Mouse (Mus musculus) CH12.LX (cell line): ENCODE data around the gene Cdyl2. TPM values are rescaled to one million over a fixed set of nuclear protein-coding genes. Genes with fewer than 3 reads are reported as not detected.

Experiments
- DNase-seq: peaks from one replicate; pipeline ENCODE4 v3.0.0-alpha.2; 2013; ENCODE audit errors: extremely low read depth
- H3K27ac ChIP-seq: 2 replicates; pipeline ENCODE4 v1.5.1; 2012; ENCODE audit warnings: low read depth, mild to moderate bottlenecking, control low read depth, moderate library complexity; ENCODE audit not compliant: insufficient read depth
- H3K27me3 ChIP-seq: replicated peaks from 2 replicates; pipeline ENCODE3; 2012; ENCODE audit warnings: inconsistent platforms
- H3K36me3 ChIP-seq, 2 experiments: replicated peaks in 1 of 2; 2 replicates each; pipeline versions ENCODE3 to v1.6.1; 2012; ENCODE audit warnings: inconsistent platforms in 1 of 2, low read length in 1 of 2, mild to moderate bottlenecking in 1 of 2, mixed read lengths in 1 of 2, moderate library complexity in 1 of 2; ENCODE audit not compliant: control insufficient read depth in 1 of 2, insufficient read depth in 1 of 2
- H3K4me1 ChIP-seq, 2 experiments: 2 replicates each; pipeline ENCODE4 v1.6.1; 2012; ENCODE audit warnings: inconsistent platforms in 1 of 2, moderate library complexity in 1 of 2; ENCODE audit not compliant: insufficient read depth in 2 of 2, control insufficient read depth in 1 of 2
- H3K4me2 ChIP-seq: 2 replicates; pipeline ENCODE4 v1.6.1; 2012; ENCODE audit warnings: low read depth, mild to moderate bottlenecking, control low read depth; ENCODE audit not compliant: poor library complexity, insufficient read depth, severe bottlenecking
- H3K4me3 ChIP-seq, 3 experiments: fragments of 150-350 bp in 1 of 3; sonication (generic) in 1 of 3; replicated peaks in 1 of 3; 2 replicates each; pipeline versions ENCODE3 to v1.5.1; 2011 to 2012; ENCODE audit warnings: low read depth in 2 of 3, low read length in 2 of 3, mild to moderate bottlenecking in 2 of 3, moderate library complexity in 2 of 3, control low read depth in 1 of 3, improper control_type of control experiment in 1 of 3, inconsistent platforms in 1 of 3, mixed read lengths in 1 of 3; ENCODE audit not compliant: poor library complexity in 1 of 3
- H3K79me2 ChIP-seq: replicated peaks from 2 replicates; pipeline ENCODE4 v1.6.1; 2012; ENCODE audit warnings: mild to moderate bottlenecking, moderate library complexity; ENCODE audit not compliant: control insufficient read depth, poor library complexity, insufficient read depth, severe bottlenecking; ENCODE audit errors: extremely low read depth
- H3K9ac ChIP-seq: 2 replicates; pipeline ENCODE4 v1.6.1; 2012; ENCODE audit warnings: low read depth, mild to moderate bottlenecking, control low read depth, moderate library complexity; ENCODE audit not compliant: insufficient read depth
- H3K9me3 ChIP-seq: replicated peaks from 2 replicates; pipeline ENCODE3; 2012; ENCODE audit warnings: low read length, inconsistent platforms, mixed read lengths
- BHLHE40 ChIP-seq: IDR thresholded peaks from 2 replicates; pipeline ENCODE4 v1.6.1; 2011; ENCODE audit warnings: mild to moderate bottlenecking, low read depth, low read length, improper control_type of control experiment
- E2F4 ChIP-seq: IDR thresholded peaks from 2 replicates; pipeline ENCODE4 v1.6.1; 2011; ENCODE audit warnings: low read depth, low read length, improper control_type of control experiment; ENCODE audit not compliant: insufficient replicate concordance
- ELF1 ChIP-seq: IDR thresholded peaks from 2 replicates; pipeline ENCODE4 v1.6.1; 2014; ENCODE audit warnings: low read depth, mild to moderate bottlenecking, inconsistent platforms, low read length, improper control_type of control experiment
- JUN ChIP-seq: IDR thresholded peaks from 2 replicates; pipeline ENCODE4 v1.6.1; 2011; ENCODE audit warnings: low read depth, mild to moderate bottlenecking, low read length, improper control_type of control experiment, moderate library complexity; ENCODE audit not compliant: insufficient read depth
- JUND ChIP-seq: conservative IDR thresholded peaks from 2 replicates; pipeline ENCODE4 v1.6.1; 2011; ENCODE audit warnings: low read depth, low read length, improper control_type of control experiment
- MAFK ChIP-seq: IDR thresholded peaks from 2 replicates; pipeline ENCODE4 v1.6.1; 2011; ENCODE audit warnings: low read length, improper control_type of control experiment; ENCODE audit not compliant: insufficient replicate concordance
- MAX ChIP-seq: IDR thresholded peaks from 2 replicates; pipeline ENCODE4 v1.6.1; 2011; ENCODE audit warnings: low read length, improper control_type of control experiment
- NELFE ChIP-seq: IDR thresholded peaks from 2 replicates; pipeline ENCODE4 v1.6.1; 2011; ENCODE audit warnings: low read depth, low read length, improper control_type of control experiment
- NRF1 ChIP-seq: IDR thresholded peaks from 2 replicates; pipeline ENCODE4 v1.6.1; 2014; ENCODE audit warnings: low read depth, mild to moderate bottlenecking, inconsistent platforms, low read length, improper control_type of control experiment, moderate library complexity
- POLR2A ChIP-seq: IDR thresholded peaks from 2 replicates; pipeline ENCODE4 v1.6.1; 2011; ENCODE audit warnings: low read depth, mild to moderate bottlenecking, improper control_type of control experiment, low read length
- RAD21 ChIP-seq: IDR thresholded peaks from 2 replicates; pipeline ENCODE4 v1.6.1; 2011; ENCODE audit warnings: low read depth, mild to moderate bottlenecking, low read length, improper control_type of control experiment, moderate library complexity
- RCOR1 ChIP-seq: conservative IDR thresholded peaks from 2 replicates; pipeline ENCODE4 v1.6.1; 2012; ENCODE audit warnings: low read depth, mild to moderate bottlenecking, inconsistent platforms, low read length, improper control_type of control experiment
- SMC3 ChIP-seq: IDR thresholded peaks from 2 replicates; pipeline ENCODE4 v1.6.1; 2011; ENCODE audit warnings: low read depth, low read length, improper control_type of control experiment
- TBP ChIP-seq: conservative IDR thresholded peaks from 2 replicates; pipeline ENCODE4 v1.6.1; 2011; ENCODE audit warnings: low read depth, low read length, improper control_type of control experiment
- UBTF ChIP-seq: IDR thresholded peaks from 2 replicates; pipeline ENCODE4 v1.6.1; 2012; ENCODE audit warnings: low read depth, mild to moderate bottlenecking, inconsistent platforms, low read length, improper control_type of control experiment, moderate library complexity
- USF1 ChIP-seq: IDR thresholded peaks from 2 replicates; pipeline ENCODE4 v1.6.1; 2014; ENCODE audit warnings: low read depth, mild to moderate bottlenecking, inconsistent platforms, low read length, improper control_type of control experiment
- USF2 ChIP-seq: conservative IDR thresholded peaks from 2 replicates; pipeline ENCODE4 v1.6.1; 2011; ENCODE audit warnings: low read depth, low read length, improper control_type of control experiment
- ZC3H11A ChIP-seq: IDR thresholded peaks from 2 replicates; pipeline ENCODE4 v1.6.1; 2012; ENCODE audit warnings: low read depth, mild to moderate bottlenecking, inconsistent platforms, low read length, improper control_type of control experiment
- ZKSCAN1 ChIP-seq: IDR thresholded peaks from 2 replicates; pipeline ENCODE4 v1.6.1; 2012; ENCODE audit warnings: low read depth, inconsistent platforms, low read length, improper control_type of control experiment, borderline replicate concordance
- dilution Hi-C: fragments of 300-500 bp; cut with MboI; formaldehyde crosslinking; loops from 2 replicates; pipeline ENCODE4 v1.14.3; 2020; ENCODE audit warnings: low sequenced_read_pairs; ENCODE audit not compliant: extremely low pct_unique_long_range_greater_than_20kb, extremely low pct_ligation_motif_present
- in situ Hi-C: fragments of 300-500 bp; cut with MboI; formaldehyde crosslinking; loops from 3 replicates; pipeline ENCODE4 v1.14.3; 2019; ENCODE audit warnings: low sequenced_read_pairs, low pct_ligation_motif_present, low pct_unique_long_range_greater_than_20kb, mixed read lengths
- polyA plus RNA-seq: library from polyadenylated mRNA; unstranded; fragments of >175 nt; gene quantifications from 2 replicates; pipeline ENCODE4 v1.2.1, GENCODE M21; 2012; ENCODE audit warnings: low read depth; ENCODE audit not compliant: insufficient read length
- total RNA-seq, 2 experiments: library from RNA; depleted of rRNA; stranded (reverse); fragments of 300-350 nt in 1 of 2; fragments of >200 nt in 1 of 2; gene quantifications; 2 replicates each; pipeline ENCODE4 v1.2.3; 2012 to 2014

Gene Cdyl2
- total and polyA plus RNA-seq, 3 experiments: 4.4 to 9.4 (median 6.9) TPM

- H3K4me2 ChIP-seq: no peak overlapping the region
- no peak for DNase-seq
- H3K79me2 ChIP-seq: no peaks in the 10 kb centered on the region
- no peak overlapping the region for H3K4me3 ChIP-seq
- H3K36me3 ChIP-seq: peaks cover 0 to 24% of the 10 kb centered on the region in 2 experiments
- H3K4me1 ChIP-seq: no peaks in the 10 kb centered on the region; a peak in 1 of 4 replicates
- dilution Hi-C loops (no loop called here), in situ Hi-C loops (no loop called here)
- no peaks in the 10 kb centered on the region for H3K27me3 ChIP-seq
- TF ChIP-seq JUND: no peak
- no peak for TF ChIP-seq MAX
- no peak for TF ChIP-seq BHLHE40
- no peak for TF ChIP-seq ZC3H11A
- no peak overlapping the region for H3K9ac ChIP-seq
- no peak overlapping the region for H3K27ac ChIP-seq
- H3K9me3 ChIP-seq: peaks cover 9% of the 10 kb centered on the region
Observed at GRCm38 (mm10) chr8:116666781-116667325, 65.9 kb downstream of the Cdyl2 start.

- H3K4me3 ChIP-seq: no peak overlapping the region
- TF ChIP-seq NELFE (no peak), RCOR1 (no peak), RAD21 (no peak), USF2 (no peak), MAX (no peak), SMC3 (no peak), NRF1 (no peak), USF1 (no peak), ELF1 (no peak), JUN (no peak), E2F4 (no peak), MAFK (no peak), TBP (no peak), POLR2A (no peak), ZKSCAN1 (no peak), ZC3H11A (no peak), UBTF (no peak)
- in situ Hi-C loops (no loop called here), dilution Hi-C loops (no loop called here)
- H3K4me1 ChIP-seq: peaks cover 4 to 6% of the 10 kb centered on the region in 2 experiments; a peak in 2 of 4 replicates
- no peaks in the 10 kb centered on the region for H3K27me3 ChIP-seq
- no peaks in the 10 kb centered on the region for H3K79me2 ChIP-seq
- H3K4me2 ChIP-seq: no peak overlapping the region
- H3K36me3 ChIP-seq: no peaks in the 10 kb centered on the region
- H3K27ac ChIP-seq: no peak overlapping the region
- H3K9ac ChIP-seq: no peak overlapping the region
- no peaks in the 10 kb centered on the region for H3K9me3 ChIP-seq
- no peak for DNase-seq
Observed at GRCm38 (mm10) chr8:116661521-116661920, 71.3 kb downstream of the Cdyl2 start.
